Mouse (Mus musculus): Measurements from ENCODE around the gene Naaa.

Gene Naaa

GRCm38 (mm10) chr5:92277437-92278394, at the start of gene Naaa:
TSS of gene Naaa (minus strand) at chr5:92278170.
- peak; percentile 92 to 93 for DNase-seq (ENCODE audit: low spot score in 2 of 2)

DNA sequence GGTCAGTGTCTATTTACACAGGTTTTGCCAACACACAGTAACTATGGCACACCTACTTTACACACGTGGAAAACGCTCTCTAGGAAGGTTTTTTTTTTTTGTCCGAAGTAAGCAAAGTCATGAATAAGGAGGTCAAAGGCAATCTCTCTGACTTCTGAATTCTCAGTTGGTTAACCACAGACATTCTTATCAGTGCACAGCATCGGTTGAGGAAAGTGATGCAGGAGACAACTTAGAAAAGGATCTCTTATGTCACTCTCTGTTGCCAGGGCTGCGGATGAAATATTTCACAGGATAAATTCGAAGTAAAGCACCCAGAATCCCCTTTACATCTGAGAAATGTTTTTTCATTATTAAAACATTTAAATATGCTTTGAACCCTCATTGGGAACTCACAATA, 49.4 kb upstream of the Naaa start:
- DNase-seq (ENCODE audit: low spot score in 2 of 2) = no peak

DNA sequence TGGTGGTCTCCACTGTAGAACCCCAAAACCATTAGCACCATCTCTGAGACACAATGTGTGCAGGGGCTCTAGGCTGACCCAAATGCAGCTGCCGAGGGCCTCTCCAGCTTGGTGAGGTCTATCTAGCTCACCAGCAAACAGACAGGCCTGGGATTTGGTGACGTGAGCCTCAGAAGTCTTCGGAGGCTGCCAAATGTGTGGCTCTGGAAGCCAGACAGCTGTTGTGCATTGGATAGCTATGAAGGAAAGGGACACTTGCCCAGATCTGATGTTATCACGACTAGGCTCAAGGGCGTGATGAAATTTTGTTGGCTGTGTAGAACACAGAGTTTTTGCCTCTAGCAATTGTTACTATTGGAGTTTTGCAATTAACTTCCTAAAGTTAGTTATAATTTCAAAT, 45.3 kb upstream of the Naaa start:
- no peak for DNase-seq (ENCODE audit: low spot score in 2 of 2)

- DNase-seq (ENCODE audit: low spot score in 2 of 2) = no peak
These were observed 44.6 kb upstream of the Naaa start for GRCm38 (mm10) chr5:92322612-92323011.

DNA sequence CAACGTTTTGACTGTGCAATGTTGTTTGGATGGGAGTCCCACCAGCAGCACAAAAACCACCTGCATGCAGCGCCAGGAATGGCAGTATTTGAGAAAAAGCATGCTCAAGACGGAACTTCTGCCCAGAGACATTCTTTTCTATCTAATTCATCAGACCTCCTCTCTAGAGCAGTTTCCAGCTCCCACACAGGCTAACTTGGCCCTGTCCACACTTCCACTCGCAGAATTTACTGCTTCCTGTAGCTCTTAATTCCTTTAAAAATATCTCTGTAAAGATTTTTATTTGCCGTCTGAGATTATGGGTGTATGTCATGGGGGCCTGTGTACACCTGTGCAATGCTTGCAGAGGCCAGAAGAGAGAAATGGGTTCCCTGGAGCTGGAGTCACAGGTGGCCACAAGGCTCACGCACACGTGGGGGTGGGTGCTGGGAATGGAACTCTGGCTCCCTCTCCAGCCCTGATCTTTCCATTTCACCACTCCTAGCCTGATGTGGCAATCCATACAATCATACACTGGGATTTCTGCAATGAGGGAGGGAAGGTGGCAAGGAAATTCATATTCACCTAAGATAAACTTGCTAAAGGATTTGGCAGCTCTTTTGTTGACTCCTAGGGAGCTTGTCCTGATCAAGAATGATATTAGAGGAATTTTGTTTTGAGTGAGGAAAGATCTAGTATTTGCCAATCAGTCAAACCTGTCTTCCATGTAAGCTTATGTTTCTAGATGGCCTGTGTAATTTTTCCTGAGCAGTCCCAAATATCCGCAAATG, 43.8 kb upstream of the Naaa start:
- DNase-seq (ENCODE audit: low spot score in 2 of 2) = no peak

GRCm38 (mm10) chr5:92318596-92318995, 40.6 kb upstream of the Naaa start:
- peak in 1 of 2 experiments; percentile 33 for DNase-seq (ENCODE audit: low spot score in 2 of 2)

- DNase-seq (ENCODE audit: low spot score in 2 of 2) = peak; percentile 40
These were observed 40.1 kb upstream of the Naaa start for GRCm38 (mm10) chr5:92318119-92318518.

DNA sequence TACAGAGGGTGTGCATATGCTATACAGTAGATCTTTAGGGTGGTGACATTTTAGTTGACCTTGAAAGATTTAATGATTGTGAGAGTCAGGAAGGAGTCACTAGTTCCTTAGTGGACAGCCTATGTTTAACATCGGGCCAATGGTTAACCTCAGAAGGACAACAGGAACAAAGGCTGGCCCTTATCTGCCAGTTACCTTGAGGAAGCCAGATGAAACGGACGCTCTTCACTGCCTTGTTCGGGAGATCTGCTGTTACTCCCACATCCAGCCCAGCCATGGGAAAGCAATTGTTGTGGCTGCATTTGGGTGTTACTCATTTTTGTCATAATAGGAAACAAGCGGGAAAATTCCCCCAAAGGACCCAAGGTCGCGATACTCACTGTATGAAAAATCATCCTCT, 35.8 kb upstream of the Naaa start:
- no peak for DNase-seq (ENCODE audit: low spot score in 2 of 2)

- DNase-seq (ENCODE audit: low spot score in 2 of 2) = peak; percentile 82 to 91
These were observed 34.2 kb upstream of the Naaa start for GRCm38 (mm10) chr5:92312046-92312715.

- peak; percentile 91 for DNase-seq (ENCODE audit: low spot score in 2 of 2)
These were observed 31.9 kb upstream of the Naaa start, which contains the start of gene Sdad1 for GRCm38 (mm10) chr5:92309681-92310511. TSS of gene Sdad1 (minus strand) at chr5:92310479.

- no peak for DNase-seq (ENCODE audit: low spot score in 2 of 2)
These were observed 26.3 kb upstream of the Naaa start for GRCm38 (mm10) chr5:92304291-92304690.

DNA sequence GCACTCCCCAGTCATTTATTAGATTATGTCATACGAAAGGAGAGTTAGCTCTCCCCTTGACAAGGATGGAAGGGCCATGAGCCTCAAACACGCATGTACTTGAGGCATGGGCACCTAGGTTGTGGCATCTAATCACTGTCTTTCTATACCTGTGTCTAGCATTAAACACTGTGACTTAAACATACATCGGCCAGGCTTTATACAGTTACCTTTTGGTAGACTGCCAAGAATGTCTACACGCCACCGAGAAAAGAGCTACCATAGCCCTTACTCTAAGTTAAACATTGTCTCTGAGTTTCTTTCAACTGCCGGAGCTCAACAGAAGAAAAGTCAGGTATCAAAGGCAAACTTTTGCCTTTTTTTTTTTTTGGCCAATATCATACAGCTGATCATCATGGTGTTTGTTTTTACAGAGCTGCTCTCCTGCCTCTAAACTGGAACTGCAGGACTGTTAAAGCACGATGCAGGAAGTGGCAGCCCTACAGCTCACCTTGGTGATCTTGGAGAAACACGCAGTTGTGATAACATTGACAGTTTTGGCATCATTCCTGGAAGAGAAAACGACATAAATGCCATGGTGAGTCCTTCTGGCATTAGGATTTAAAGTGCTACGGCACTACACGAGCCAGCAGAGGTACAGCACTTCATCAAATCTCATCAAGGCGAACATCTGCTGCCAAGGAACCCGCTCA, 24.3 kb upstream of the Naaa start:
- DNase-seq (ENCODE audit: low spot score in 2 of 2) = no peak

GRCm38 (mm10) chr5:92294525-92294924, 16.6 kb upstream of the Naaa start:
- DNase-seq (ENCODE audit: low spot score in 2 of 2) = no peak

GRCm38 (mm10) chr5:92291652-92292414, 13.9 kb upstream of the Naaa start:
- no peak for DNase-seq (ENCODE audit: low spot score in 2 of 2)

GRCm38 (mm10) chr5:92287840-92288239, 9.9 kb upstream of the Naaa start:
- no peak for DNase-seq (ENCODE audit: low spot score in 2 of 2)

GRCm38 (mm10) chr5:92283107-92283506, 5.1 kb upstream of the Naaa start:
- no peak for DNase-seq (ENCODE audit: low spot score in 2 of 2)

- no peak for DNase-seq (ENCODE audit: low spot score in 2 of 2)
These were observed 4.6 kb upstream of the Naaa start for GRCm38 (mm10) chr5:92282571-92282970.

- DNase-seq (ENCODE audit: low spot score in 2 of 2) = peak; percentile 83 to 87
These were observed 1.1 kb upstream of the Naaa start for GRCm38 (mm10) chr5:92278942-92279537.

DNA sequence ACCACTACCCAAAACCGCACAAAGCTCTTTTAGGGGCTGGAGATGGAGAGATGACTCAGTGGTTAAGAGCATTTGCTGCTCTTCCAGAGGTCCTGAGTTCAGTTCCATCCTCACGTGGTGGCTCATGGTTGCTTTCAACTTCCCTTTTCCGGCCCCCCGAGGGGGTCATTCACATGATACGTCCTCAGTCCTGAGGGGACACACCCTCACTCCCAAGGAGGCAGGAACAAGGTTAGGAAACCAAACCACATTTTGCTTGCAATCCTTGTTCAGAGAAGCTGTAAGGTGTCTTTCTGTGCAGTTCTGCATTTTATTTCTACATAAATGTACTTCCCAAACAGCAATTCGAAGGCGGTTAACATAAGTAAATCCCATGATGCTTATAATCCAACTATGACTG, 7.5 kb downstream of the Naaa start:
- DNase-seq (ENCODE audit: low spot score in 2 of 2) = no peak

Measured in spleen, postnatal 36 days (tissue).